Comparison of ENCODE assay signal across 28 mouse cellular contexts in genomic region chr1:56366319-56366718, GRCm38 (mm10).
"Had no signal": no experiment of that assay in that cellular context is flagged by ENCODE, and none has a peak within 500 bp of the region (broad histone marks: within the 10 kb centered on the region; RNA-seq: fewer than 3 reads in every experiment).

No protein-coding gene starts in this region.

- H3K9me3 ChIP-seq: embryonic facial prominence, embryonic 10.5 days; embryonic facial prominence, embryonic 12.5 days; embryonic facial prominence, embryonic 13.5 days; embryonic facial prominence, embryonic 15.5 days; forebrain, embryonic 10.5 days; forebrain, embryonic 12.5 days; forebrain, embryonic 13.5 days; forebrain, embryonic 15.5 days had no signal

- H3K4me1 ChIP-seq: embryonic facial prominence, embryonic 10.5 days; embryonic facial prominence, embryonic 12.5 days; embryonic facial prominence, embryonic 13.5 days; embryonic facial prominence, embryonic 15.5 days; forebrain, embryonic 10.5 days; forebrain, embryonic 12.5 days; forebrain, embryonic 13.5 days; forebrain, embryonic 15.5 days had no signal

- H3K4me3 ChIP-seq: embryonic facial prominence, embryonic 10.5 days; embryonic facial prominence, embryonic 12.5 days; embryonic facial prominence, embryonic 13.5 days; embryonic facial prominence, embryonic 15.5 days; erythroblast, embryonic 14.5 days; forebrain, embryonic 10.5 days; forebrain, embryonic 12.5 days; forebrain, embryonic 13.5 days; forebrain, embryonic 15.5 days; gastrocnemius, adult 2 months had no signal

- DNase-seq: cerebellum, adult 2 months; cerebellum, adult 8-10 months; cerebellum, adult 9-10 months; cerebellum, adult 9-11 months; cerebellum, postnatal 10 days; cerebellum, postnatal 14 days; cerebellum, postnatal 25 days; cerebellum, postnatal 36 days; embryo, embryonic 11 days; forebrain, postnatal 0 days; gastrocnemius, adult 2 months; gastrocnemius, postnatal 10 days; gastrocnemius, postnatal 14 days; gastrocnemius, postnatal 25 days; gastrocnemius, postnatal 36 days; heart, adult 11 months; heart, adult 18-20 months had no signal

- ATAC-seq: forebrain, embryonic 13.5 days; forebrain, embryonic 14.5 days; forebrain, embryonic 15.5 days; forebrain, embryonic 16.5 days; forebrain, postnatal 0 days had no signal

- H3K4me2 ChIP-seq: embryonic facial prominence, embryonic 12.5 days; embryonic facial prominence, embryonic 13.5 days; embryonic facial prominence, embryonic 15.5 days; forebrain, embryonic 12.5 days; forebrain, embryonic 13.5 days; forebrain, embryonic 15.5 days had no signal

- H3K9ac ChIP-seq: embryonic facial prominence, embryonic 12.5 days; embryonic facial prominence, embryonic 13.5 days; embryonic facial prominence, embryonic 15.5 days; forebrain, embryonic 12.5 days; forebrain, embryonic 13.5 days; forebrain, embryonic 15.5 days; forebrain, postnatal 0 days had no signal

- H3K27ac ChIP-seq: embryonic facial prominence, embryonic 10.5 days; embryonic facial prominence, embryonic 12.5 days; embryonic facial prominence, embryonic 13.5 days; embryonic facial prominence, embryonic 15.5 days; forebrain, embryonic 10.5 days; forebrain, embryonic 12.5 days; forebrain, embryonic 13.5 days; forebrain, embryonic 15.5 days; gastrocnemius, adult 2 months had no signal

- H3K36me3 ChIP-seq: embryonic facial prominence, embryonic 10.5 days; embryonic facial prominence, embryonic 12.5 days; embryonic facial prominence, embryonic 13.5 days; embryonic facial prominence, embryonic 15.5 days; forebrain, embryonic 10.5 days; forebrain, embryonic 12.5 days; forebrain, embryonic 15.5 days had no signal

- H3K27me3 ChIP-seq: embryonic facial prominence, embryonic 12.5 days; embryonic facial prominence, embryonic 13.5 days; embryonic facial prominence, embryonic 15.5 days; forebrain, embryonic 12.5 days; forebrain, embryonic 13.5 days; forebrain, embryonic 15.5 days had no signal
